Mouse (Mus musculus) lung, embryonic 15.5 days (tissue): ENCODE results near the gene Dydc1. TPM values are rescaled to one million over a fixed set of nuclear protein-coding genes. Genes with fewer than 3 reads are reported as not detected.
"Not testable (repeated sequence)": the region's sequence is repeated elsewhere in the genome, so short reads cannot be mapped to it uniquely, and the experiment has no call there.

Experiments used
- ATAC-seq: fragments of 200-750 bp; cut with Nextera tagmentation; 2 replicates; pipeline ENCODE4 v1.8.0; 2017; ENCODE audit warnings: moderate number of reproducible peaks, borderline replicate concordance; ENCODE audit not compliant: low FRiP score, low TSS enrichment; ENCODE audit errors: extremely low read depth
- H3K27ac ChIP-seq: fragments of 300-500 bp; sonication (generic); 2 replicates; pipeline ENCODE4 v1.5.1; 2015; ENCODE audit warnings: moderate library complexity, mild to moderate bottlenecking, inconsistent platforms
- H3K27me3 ChIP-seq: fragments of 300-500 bp; sonication (generic); 2 replicates; pipeline ENCODE4 v1.6.1; 2015; ENCODE audit warnings: inconsistent platforms
- H3K36me3 ChIP-seq: fragments of 300-500 bp; sonication (generic); 2 replicates; pipeline ENCODE4 v1.6.1; 2015; ENCODE audit warnings: inconsistent platforms
- H3K4me1 ChIP-seq: fragments of 300-500 bp; sonication (generic); 2 replicates; pipeline ENCODE4 v1.6.1; 2015; ENCODE audit warnings: inconsistent platforms
- H3K4me2 ChIP-seq: fragments of 300-500 bp; sonication (generic); 2 replicates; pipeline ENCODE4 v1.6.1; 2015; ENCODE audit warnings: inconsistent platforms, mild to moderate bottlenecking, moderate library complexity
- H3K4me3 ChIP-seq: fragments of 300-500 bp; sonication (generic); 2 replicates; pipeline ENCODE4 v1.5.1; 2015; ENCODE audit warnings: mild to moderate bottlenecking, inconsistent platforms
- H3K9ac ChIP-seq: fragments of 300-500 bp; sonication (generic); 2 replicates; pipeline ENCODE4 v1.6.1; 2015; ENCODE audit warnings: inconsistent platforms
- H3K9me3 ChIP-seq: fragments of 300-500 bp; sonication (generic); 2 replicates; pipeline ENCODE4 v1.6.1; 2016; ENCODE audit warnings: inconsistent platforms
- WGBS: fragments of 180-500 bp; shearing (Covaris S2); methylation state at CpG from one replicate; pipeline ENCODE4 v1.1.7; 2015; 5-methylcytosine and 5-hydroxymethylcytosine counted together
- polyA plus RNA-seq: library from polyadenylated mRNA; unstranded; fragments of >200 nt; fragmentation: Nextera tagmentation; extraction: Ambion mirVana; gene quantifications from 2 replicates; pipeline ENCODE4 v1.2.1, GENCODE M21; 2015

Dydc1 gene
- polyA plus RNA-seq: not detected in 2 replicates

DNA sequence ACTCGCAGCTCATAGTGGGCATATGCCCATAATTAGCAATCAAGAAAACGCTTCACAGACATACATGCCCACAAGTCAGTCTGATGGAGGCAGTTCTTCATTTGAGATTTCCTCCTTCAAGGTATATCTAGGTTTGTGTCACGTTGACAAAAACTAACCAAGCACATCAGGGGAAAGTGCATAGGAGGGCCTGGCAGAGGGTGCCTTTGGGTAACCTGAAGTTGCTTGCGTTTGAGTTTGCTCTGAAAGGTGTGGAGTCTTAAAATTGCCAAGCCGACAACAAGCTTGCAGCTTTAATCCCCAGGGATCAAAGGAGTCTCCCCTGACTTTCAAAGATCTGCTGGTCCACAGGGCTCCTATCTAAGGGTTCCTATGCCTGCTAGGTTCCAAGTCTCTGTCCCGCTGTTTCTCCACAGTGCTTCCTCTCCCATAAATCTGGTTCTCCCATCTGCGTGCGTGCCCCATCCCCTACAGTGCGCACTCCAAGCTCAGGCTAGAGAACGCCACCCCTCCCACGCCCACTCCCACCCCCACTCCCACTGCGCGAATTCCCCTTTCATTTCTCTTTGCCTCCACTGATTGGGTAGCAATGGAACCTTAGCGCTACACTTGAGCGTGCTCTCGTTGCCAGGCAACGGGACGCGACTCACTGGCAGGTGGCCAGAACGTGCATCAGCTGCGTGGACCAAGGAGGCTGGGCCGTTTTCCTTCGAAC is at the start of gene Dydc1:
Gene Dydc1 (plus strand): TSS at position 683 of the 715 bp plus-strand sequence.
- ATAC-seq: peak; percentile 74
- Histone ChIP-seq H3K27me3 (no peaks in the 10 kb centered on the region), H3K9ac (no peak within 1 kb of the TSS), H3K9me3 (no peaks in the 10 kb centered on the region), H3K27ac (no peak within 1 kb of the TSS), H3K4me3 (peak within 1 kb of the TSS; percentile 37), H3K4me1 (peaks cover 5% of the 10 kb centered on the region), H3K4me2 (peak within 1 kb of the TSS; percentile 61), H3K36me3 (no peaks in the 10 kb centered on the region)
- 12% methylated on average over 23 of the region's 23 CpGs for WGBS

DNA sequence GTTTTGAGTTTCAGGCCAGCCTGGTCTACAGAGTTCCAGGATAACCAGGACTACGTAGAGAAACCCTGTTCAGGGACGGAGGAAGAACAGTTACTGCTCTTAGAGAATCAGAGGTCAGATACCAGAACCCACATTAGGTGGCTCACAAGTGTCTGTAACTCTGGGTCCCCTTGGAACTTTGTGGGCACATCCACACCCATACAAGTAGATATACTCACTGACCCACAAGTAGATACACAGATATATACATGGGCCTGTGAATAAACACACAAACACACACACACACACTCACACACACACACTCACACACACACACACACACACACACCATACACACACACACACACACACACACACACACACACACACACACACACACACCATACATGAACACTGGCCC is 47.6 kb upstream of the Dydc1 start:
- Histone ChIP-seq H3K4me3 (no peak overlapping the region), H3K27ac (no peak overlapping the region), H3K27me3 (no peaks in the 10 kb centered on the region), H3K4me1 (no peaks in the 10 kb centered on the region), H3K36me3 (no peaks in the 10 kb centered on the region), H3K9ac (no peak overlapping the region), H3K4me2 (no peak overlapping the region), H3K9me3 (no peaks in the 10 kb centered on the region)
- no peak for ATAC-seq
- WGBS: 80% methylated on average over 2 of the region's 2 CpGs

- Histone ChIP-seq H3K9ac (no peak overlapping the region), H3K4me3 (no peak overlapping the region), H3K27ac (no peak overlapping the region), H3K4me2 (no peak overlapping the region), H3K4me1 (no peaks in the 10 kb centered on the region), H3K27me3 (no peaks in the 10 kb centered on the region), H3K9me3 (no peaks in the 10 kb centered on the region), H3K36me3 (no peaks in the 10 kb centered on the region)
- no peak for ATAC-seq
- WGBS: 49% methylated on average over 7 of the region's 7 CpGs
Measured at GRCm38 (mm10) chr14:41025594-41026284, 47.0 kb upstream of the Dydc1 start.

DNA sequence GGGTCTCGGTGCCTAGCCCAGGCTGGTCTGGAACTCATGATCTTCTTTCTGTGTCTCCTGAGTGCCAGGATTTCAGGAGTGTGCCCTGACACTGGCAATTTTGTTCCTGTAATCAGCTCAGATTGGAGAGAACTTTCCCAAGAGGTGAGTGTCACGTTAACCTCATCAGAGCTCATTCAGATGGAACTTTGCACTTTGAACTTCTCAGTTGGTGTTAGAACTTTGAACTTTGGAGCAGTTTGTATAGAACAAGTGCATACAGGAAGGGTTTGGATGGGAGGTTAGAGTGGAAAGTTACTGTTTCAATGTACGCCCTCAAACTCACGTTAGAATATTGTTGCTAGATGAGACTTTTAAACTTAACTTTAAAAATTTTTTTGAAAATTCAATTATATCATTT is 43.4 kb upstream of the Dydc1 start:
- no peak for ATAC-seq
- H3K9me3 ChIP-seq: no peaks in the 10 kb centered on the region

DNA sequence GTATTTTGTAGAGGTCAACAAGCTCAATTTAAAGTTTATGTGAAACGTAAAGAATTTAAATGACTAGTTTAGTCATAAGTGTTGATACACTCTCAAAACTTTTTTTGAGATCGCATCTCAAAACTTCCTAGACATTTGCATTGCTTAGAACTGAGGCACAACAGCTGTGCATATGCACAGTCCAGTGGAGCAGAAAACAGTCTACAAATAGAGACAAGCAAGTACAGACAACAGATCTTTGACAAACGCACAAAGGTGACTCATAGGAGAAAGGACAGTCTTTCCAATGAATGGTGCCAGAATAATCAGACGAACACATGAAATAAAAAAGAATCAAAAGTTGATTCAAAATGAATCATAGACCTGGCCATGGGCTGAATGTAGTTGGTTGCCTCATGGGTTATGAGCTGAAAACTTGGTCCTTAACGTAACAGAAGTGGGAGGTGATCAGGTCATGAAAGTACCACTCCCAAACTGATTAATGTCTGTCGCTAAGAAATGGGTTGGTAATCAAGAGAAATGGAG is 41.7 kb upstream of the Dydc1 start:
- Histone ChIP-seq H3K27me3 (no peaks in the 10 kb centered on the region), H3K4me2 (no peak overlapping the region), H3K36me3 (no peaks in the 10 kb centered on the region), H3K4me1 (no peaks in the 10 kb centered on the region), H3K4me3 (no peak overlapping the region), H3K27ac (no peak overlapping the region), H3K9ac (no peak overlapping the region), H3K9me3 (no peaks in the 10 kb centered on the region)
- 86% methylated on average over 6 of the region's 6 CpGs for WGBS
- no peak for ATAC-seq

More for the DNA sequence above, 43.4 kb upstream of the Dydc1 start:
- no peaks in the 10 kb centered on the region for H3K4me1 ChIP-seq
- no peak overlapping the region for H3K4me2 ChIP-seq
- no peak overlapping the region for H3K27ac ChIP-seq
- H3K4me3 ChIP-seq: no peak overlapping the region
- H3K27me3 ChIP-seq: no peaks in the 10 kb centered on the region
- WGBS: 70% methylated on average over 4 of the region's 4 CpGs
- no peak overlapping the region for H3K9ac ChIP-seq
- no peaks in the 10 kb centered on the region for H3K36me3 ChIP-seq

DNA sequence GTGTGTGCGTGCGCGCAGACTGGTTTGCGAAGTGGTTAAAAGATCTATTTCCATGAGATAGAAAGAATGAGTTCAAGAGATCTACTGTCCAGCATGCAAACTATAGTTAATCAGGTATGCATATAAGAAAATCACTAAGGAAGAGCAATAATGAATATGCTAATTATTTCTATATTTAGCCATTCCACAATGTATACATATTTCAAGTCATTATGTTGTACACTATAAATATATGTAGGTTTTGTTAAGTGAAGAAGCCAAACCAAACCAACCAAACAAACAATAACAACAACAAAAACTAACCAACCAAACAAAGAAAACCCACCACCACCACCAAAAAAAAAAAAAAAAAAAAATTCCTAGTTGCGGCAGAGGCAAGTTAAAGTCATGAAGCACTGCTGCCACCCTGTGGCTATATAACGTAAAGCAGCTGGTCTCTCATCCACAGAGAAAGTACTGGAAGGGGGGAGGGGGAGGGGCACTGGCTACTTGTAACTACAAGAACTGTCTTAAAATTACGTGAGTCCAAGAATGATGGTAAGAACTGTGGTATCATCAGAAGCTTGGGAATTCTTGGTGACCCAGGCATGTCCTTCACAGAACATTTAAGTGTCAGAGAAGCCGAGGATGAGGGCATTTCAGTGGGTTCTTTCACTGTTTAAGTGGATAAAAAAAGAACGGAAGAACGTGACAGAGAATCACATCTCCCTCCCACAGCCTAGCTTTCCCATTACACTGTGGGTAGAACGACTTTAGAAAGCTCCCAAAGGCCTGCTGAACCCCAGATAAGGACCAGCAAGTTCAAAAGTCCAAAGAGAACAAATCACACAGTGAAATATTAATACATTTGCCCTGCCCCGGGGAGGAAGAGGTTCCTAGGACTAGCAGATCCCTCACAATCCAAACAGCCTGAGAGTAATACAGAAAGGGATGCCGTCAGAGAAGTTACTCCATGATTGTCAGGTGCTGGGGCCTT is 39.3 kb upstream of the Dydc1 start:
- WGBS: 47% methylated on average over 13 of the region's 13 CpGs
- no peak for ATAC-seq
- H3K36me3 ChIP-seq: no peaks in the 10 kb centered on the region
- H3K9me3 ChIP-seq: no peaks in the 10 kb centered on the region
- no peaks in the 10 kb centered on the region for H3K27me3 ChIP-seq
- peak overlapping the region; percentile 38 for H3K4me2 ChIP-seq
- H3K4me1 ChIP-seq: no peaks in the 10 kb centered on the region
- H3K9ac ChIP-seq: no peak overlapping the region
- no peak overlapping the region for H3K27ac ChIP-seq
- H3K4me3 ChIP-seq: no peak overlapping the region

DNA sequence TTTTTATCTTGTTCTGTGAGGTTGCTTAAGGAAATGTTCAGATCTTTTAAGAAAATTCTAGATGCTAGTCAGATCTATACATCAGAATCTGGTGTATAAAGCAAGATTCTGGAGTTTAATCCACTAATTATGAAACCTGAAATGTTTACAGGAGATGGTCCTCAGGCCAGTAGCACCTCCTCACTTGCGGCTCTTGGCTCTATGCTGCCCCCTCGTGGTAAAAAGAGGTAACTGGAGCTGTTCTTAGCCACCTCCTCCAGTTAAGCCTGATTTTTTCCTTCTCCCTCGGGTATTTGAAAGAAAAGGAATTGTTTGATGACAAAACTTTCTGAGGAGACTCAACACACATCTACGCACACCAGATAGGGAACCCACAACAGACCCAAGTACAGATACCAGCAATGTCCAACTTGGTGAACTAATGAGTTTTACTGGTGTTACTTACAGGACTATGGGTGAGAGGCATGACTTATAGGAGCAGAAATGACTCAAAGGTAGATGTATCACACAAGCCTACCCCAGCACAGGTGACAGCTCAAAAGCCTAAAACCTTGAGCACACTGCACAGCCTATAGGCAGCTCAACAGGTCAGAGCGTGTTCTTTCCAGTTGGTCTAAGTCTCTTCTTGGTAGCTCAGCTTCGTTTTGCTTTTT is 37.4 kb upstream of the Dydc1 start:
- H3K27ac ChIP-seq: no peak overlapping the region
- no peak for ATAC-seq
- H3K4me2 ChIP-seq: no peak overlapping the region
- no peak overlapping the region for H3K9ac ChIP-seq
- H3K4me1 ChIP-seq: no peaks in the 10 kb centered on the region
- H3K36me3 ChIP-seq: no peaks in the 10 kb centered on the region
- no peak overlapping the region for H3K4me3 ChIP-seq
- H3K9me3 ChIP-seq: no peaks in the 10 kb centered on the region
- WGBS: 30% methylated on average over 6 of the region's 6 CpGs
- H3K27me3 ChIP-seq: no peaks in the 10 kb centered on the region

- H3K27ac ChIP-seq: no peak overlapping the region
- no peaks in the 10 kb centered on the region for H3K36me3 ChIP-seq
- H3K4me3 ChIP-seq: no peak overlapping the region
- H3K27me3 ChIP-seq: no peaks in the 10 kb centered on the region
- no peaks in the 10 kb centered on the region for H3K9me3 ChIP-seq
- H3K4me1 ChIP-seq: no peaks in the 10 kb centered on the region
- no peak overlapping the region for H3K4me2 ChIP-seq
- no peak for ATAC-seq
- WGBS: 75% methylated on average over 2 of the region's 2 CpGs
- H3K9ac ChIP-seq: no peak overlapping the region
Measured at GRCm38 (mm10) chr14:41047402-41047801, 25.3 kb upstream of the Dydc1 start.

GRCm38 (mm10) chr14:41050471-41050870 is 22.2 kb upstream of the Dydc1 start:
- no peaks in the 10 kb centered on the region for H3K9me3 ChIP-seq
- no peaks in the 10 kb centered on the region for H3K27me3 ChIP-seq
- H3K4me3 ChIP-seq: no peak overlapping the region
- H3K4me2 ChIP-seq: no peak overlapping the region
- no peaks in the 10 kb centered on the region for H3K36me3 ChIP-seq
- H3K9ac ChIP-seq: no peak overlapping the region
- 64% methylated on average over 6 of the region's 6 CpGs for WGBS
- H3K27ac ChIP-seq: no peak overlapping the region
- no peak for ATAC-seq
- H3K4me1 ChIP-seq: no peaks in the 10 kb centered on the region

- Histone ChIP-seq H3K9ac (no peak overlapping the region), H3K27ac (no peak overlapping the region), H3K36me3 (no peaks in the 10 kb centered on the region), H3K9me3 (no peaks in the 10 kb centered on the region), H3K4me3 (no peak overlapping the region), H3K4me2 (no peak overlapping the region), H3K4me1 (no peaks in the 10 kb centered on the region), H3K27me3 (no peaks in the 10 kb centered on the region)
- ATAC-seq: no peak
- 79% methylated on average over 5 of the region's 5 CpGs for WGBS
Measured at GRCm38 (mm10) chr14:41052481-41052880, 20.2 kb upstream of the Dydc1 start.

- not testable (repeated sequence) for H3K36me3 ChIP-seq, H3K4me2 ChIP-seq, H3K27me3 ChIP-seq, ATAC-seq, H3K9ac ChIP-seq, H3K4me3 ChIP-seq, H3K27ac ChIP-seq, H3K9me3 ChIP-seq, H3K4me1 ChIP-seq
- WGBS: 58% methylated on average over 3 of the region's 4 CpGs
Measured at GRCm38 (mm10) chr14:41053190-41053589, 19.5 kb upstream of the Dydc1 start.
